Mouse (Mus musculus) liver, postnatal 0 days (tissue): Measurements from ENCODE around the gene Naxd. TPM values are rescaled to one million over a fixed set of nuclear protein-coding genes. Genes with fewer than 3 reads are reported as not detected.
"Not testable (repeated sequence)": the region's sequence is repeated elsewhere in the genome, so short reads cannot be mapped to it uniquely, and the experiment has no call there.

Experiments used
- ATAC-seq: fragments of 200-750 bp; cut with Nextera tagmentation; 2 replicates; pipeline ENCODE4 v1.8.0; 2017; ENCODE audit warnings: mild to moderate bottlenecking, moderate library complexity
- DNase-seq: peaks from one replicate; pipeline ENCODE4 v3.0.0-alpha.2; 2016
- H3K27ac ChIP-seq: fragments of 300-500 bp; sonication (generic); 2 replicates; pipeline ENCODE4 v1.5.1; 2014; ENCODE audit warnings: antibody characterized with exemption, moderate library complexity, mild to moderate bottlenecking, low read depth
- H3K27me3 ChIP-seq: fragments of 300-500 bp; sonication (generic); 2 replicates; pipeline ENCODE4 v1.6.1; 2014; ENCODE audit warnings: low read length, control low read depth, mixed read lengths; ENCODE audit not compliant: insufficient read depth
- H3K36me3 ChIP-seq: fragments of 300-500 bp; sonication (generic); replicated peaks from 2 replicates; pipeline ENCODE4 v1.6.1; 2014; ENCODE audit warnings: mild to moderate bottlenecking, control low read depth, low read length, moderate library complexity, mixed read lengths; ENCODE audit not compliant: insufficient read depth
- H3K4me1 ChIP-seq: fragments of 300-500 bp; sonication (generic); 2 replicates; pipeline ENCODE4 v1.6.1; 2014; ENCODE audit warnings: antibody characterized with exemption, mild to moderate bottlenecking, control low read depth; ENCODE audit not compliant: insufficient read depth
- H3K4me2 ChIP-seq: fragments of 300-500 bp; sonication (generic); 2 replicates; pipeline ENCODE4 v1.6.1; 2014; ENCODE audit warnings: low read depth, mild to moderate bottlenecking, low read length, moderate library complexity, mixed read lengths
- H3K4me3 ChIP-seq: fragments of 300-500 bp; sonication (generic); 2 replicates; pipeline ENCODE4 v1.5.1; 2014; ENCODE audit warnings: low read depth, low read length
- H3K9ac ChIP-seq: fragments of 300-500 bp; sonication (generic); replicated peaks from 2 replicates; pipeline ENCODE4 v1.6.1; 2014; ENCODE audit warnings: mild to moderate bottlenecking, moderate library complexity
- H3K9me3 ChIP-seq: fragments of 300-500 bp; sonication (generic); 2 replicates; pipeline ENCODE4 v1.6.1; 2016; ENCODE audit warnings: mild to moderate bottlenecking, control low read depth, low read length, mixed read lengths
- CTCF ChIP-seq: sonication (generic); IDR thresholded peaks from 2 replicates; pipeline ENCODE4 v1.5.1; 2016; ENCODE audit warnings: antibody characterized with exemption, low read depth
- EP300 ChIP-seq: IDR thresholded peaks from 2 replicates; pipeline ENCODE4 v1.6.1; 2016; ENCODE audit warnings: antibody characterized with exemption, low read depth, mild to moderate bottlenecking
- WGBS: fragments of 180-500 bp; shearing (Covaris S2); extraction: QIAGEN DNeasy Blood & Tissue Kit; methylation state at CpG from one replicate; pipeline ENCODE4 v1.1.7; 2014; ENCODE audit not compliant: insufficient replicate concordance; 5-methylcytosine and 5-hydroxymethylcytosine counted together
- polyA plus RNA-seq: library from polyadenylated mRNA; unstranded; fragments of >200 nt; fragmentation: Nextera tagmentation; extraction: Ambion mirVana; gene quantifications from 2 replicates; pipeline ENCODE4 v1.2.1, GENCODE M21; 2015

Naxd gene
- polyA plus RNA-seq, 1 experiment from 2014 or later, result 47.1 TPM

DNA sequence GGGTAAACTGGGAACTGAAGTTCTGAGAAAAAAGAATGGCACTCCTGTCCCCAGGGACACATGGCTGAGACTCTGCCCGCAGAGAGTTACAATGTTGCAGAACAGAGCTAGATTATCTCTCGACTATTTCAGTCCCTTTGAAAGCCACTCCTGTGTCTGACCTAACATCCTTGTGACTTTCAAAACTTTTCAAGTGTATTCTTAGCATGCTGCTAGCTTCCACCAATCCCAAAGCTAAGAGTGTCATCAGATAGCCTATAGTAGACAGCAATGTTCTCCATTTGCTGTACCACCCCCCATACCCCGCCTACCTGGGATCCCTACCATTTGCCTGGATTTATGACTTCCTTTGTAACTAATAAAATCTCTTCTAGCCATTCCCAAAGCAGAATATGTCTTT is 14.8 kb upstream of the Naxd start:
- no peaks in the 10 kb centered on the region for H3K36me3 ChIP-seq
- H3K9me3 ChIP-seq, result no peaks in the 10 kb centered on the region
- DNase-seq, result no peak
- no peaks in the 10 kb centered on the region for H3K4me1 ChIP-seq
- H3K4me2 ChIP-seq, result no peak overlapping the region
- WGBS, result 55% methylated on average over 3 of the region's 3 CpGs
- peaks cover 19% of the 10 kb centered on the region for H3K27me3 ChIP-seq
- TF ChIP-seq EP300 (no peak), CTCF (no peak)
- no peak overlapping the region for H3K4me3 ChIP-seq
- no peak overlapping the region for H3K27ac ChIP-seq
- ATAC-seq, result no peak
- H3K9ac ChIP-seq, result no peak overlapping the region

- Histone ChIP-seq H3K36me3 (no peaks in the 10 kb centered on the region), H3K27me3 (no peaks in the 10 kb centered on the region), H3K4me2 (no peak overlapping the region), H3K9me3 (no peaks in the 10 kb centered on the region), H3K27ac (no peak overlapping the region), H3K4me1 (no peaks in the 10 kb centered on the region), H3K4me3 (no peak overlapping the region), H3K9ac (no peak overlapping the region)
- TF ChIP-seq EP300, result no peak
- TF ChIP-seq CTCF, result peak; percentile 93
- 16% methylated on average over 7 of the region's 7 CpGs for WGBS
- ATAC-seq (peak; percentile 40; the same call in 1 of the 2 replicates), DNase-seq (peak; percentile 85)
Observed at GRCm38 (mm10) chr8:11486142-11486541, 11.2 kb upstream of the Naxd start.

- DNase-seq, result no peak
- WGBS, result 55% methylated on average over 4 of the region's 4 CpGs
Observed at GRCm38 (mm10) chr8:11487229-11487628, 10.1 kb upstream of the Naxd start.

DNA sequence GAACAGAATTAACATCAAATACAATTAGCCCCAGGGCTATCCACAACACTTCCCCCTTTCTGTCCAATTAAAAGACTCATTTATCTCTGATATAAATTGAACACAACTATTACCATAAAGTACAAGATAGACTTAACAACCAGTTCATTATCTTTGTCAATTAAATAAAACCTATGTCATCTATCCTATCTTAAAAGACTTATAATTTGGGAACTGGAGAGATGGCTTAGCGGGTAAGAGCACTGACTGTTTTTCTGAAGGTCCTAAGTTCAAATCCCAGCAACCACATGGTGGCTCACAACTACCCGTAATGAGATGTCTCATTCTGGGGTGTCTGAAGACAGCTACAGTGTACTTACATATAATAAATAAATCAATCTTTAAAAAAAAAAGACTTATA is 5.0 kb upstream of the Naxd start:
- H3K4me1 ChIP-seq, H3K36me3 ChIP-seq, H3K9ac ChIP-seq, H3K27ac ChIP-seq, DNase-seq, H3K4me3 ChIP-seq, ATAC-seq, H3K4me2 ChIP-seq, H3K27me3 ChIP-seq, H3K9me3 ChIP-seq: not testable (repeated sequence)
- 82% methylated on average over 2 of the region's 2 CpGs for WGBS

More at GRCm38 (mm10) chr8:11487229-11487628, 10.1 kb upstream of the Naxd start:
- Histone ChIP-seq H3K4me3 (no peak overlapping the region), H3K4me1 (no peaks in the 10 kb centered on the region), H3K4me2 (no peak overlapping the region), H3K27me3 (no peaks in the 10 kb centered on the region), H3K27ac (no peak overlapping the region), H3K9ac (no peak overlapping the region), H3K36me3 (no peaks in the 10 kb centered on the region), H3K9me3 (no peaks in the 10 kb centered on the region)
- no peak for TF ChIP-seq CTCF
- TF ChIP-seq EP300, result no peak
- ATAC-seq, result no peak

- no peaks in the 10 kb centered on the region for H3K27me3 ChIP-seq
- peak overlapping the region; percentile 91 for H3K9ac ChIP-seq
- no peak overlapping the region for H3K27ac ChIP-seq
- WGBS, result 70% methylated on average over 12 of the region's 12 CpGs
- ATAC-seq (no peak), DNase-seq (no peak)
- H3K4me1 ChIP-seq, result peaks cover 18% of the 10 kb centered on the region
- peak overlapping the region; percentile 88 for H3K4me3 ChIP-seq
- peaks cover 4% of the 10 kb centered on the region for H3K36me3 ChIP-seq
- TF ChIP-seq EP300, result no peak
- TF ChIP-seq CTCF, result no peak
- H3K4me2 ChIP-seq, result peak overlapping the region; percentile 76
- H3K9me3 ChIP-seq, result no peaks in the 10 kb centered on the region
Observed at GRCm38 (mm10) chr8:11498281-11498680, 975 bp downstream of the Naxd start.

GRCm38 (mm10) chr8:11498786-11499485 is 1.6 kb downstream of the Naxd start:
- ATAC-seq (no peak), DNase-seq (no peak)
- no peak overlapping the region for H3K9ac ChIP-seq
- H3K27me3 ChIP-seq, result no peaks in the 10 kb centered on the region
- H3K27ac ChIP-seq, result no peak overlapping the region
- no peaks in the 10 kb centered on the region for H3K9me3 ChIP-seq
- peak overlapping the region; percentile 76 for H3K4me2 ChIP-seq
- H3K36me3 ChIP-seq, result peaks cover 10% of the 10 kb centered on the region
- 72% methylated on average over 4 of the region's 4 CpGs for WGBS
- TF ChIP-seq EP300, result no peak
- no peak for TF ChIP-seq CTCF
- peak overlapping the region; percentile 88; the same call in 1 of the 2 replicates for H3K4me3 ChIP-seq
- peaks cover 18% of the 10 kb centered on the region for H3K4me1 ChIP-seq
